Mouse (Mus musculus): Measurements from ENCODE around the gene Rnf224. TPM values are rescaled to one million over a fixed set of nuclear protein-coding genes. Genes with fewer than 3 reads are reported as not detected.

Gene Rnf224
- total and polyA plus RNA-seq, 3 experiments: 0.10 TPM; not detected in 2

Other genes starting within 250 kb of the Rnf224 start
Only the 30 nearest of the 31 such genes appear.
- gene Nsmf, start 182.4 kb downstream of the Rnf224 start, total RNA-seq (2012; rRNA removed): 10.9 and 13.3 TPM in 2 replicates
- gene Nsmf, start 182.4 kb downstream of the Rnf224 start, polyA plus RNA-seq (2012; ENCODE audit: insufficient read depth in 1 of 2, insufficient read length in 2 of 2, low read depth in 1 of 2, low replicate concordance in 2 of 2, missing spikeins in 1 of 2): 10 to 100 TPM in 1 of 2 experiments, not detected in 1; 25.8 TPM
- not detected in 2 replicates for gene Entpd8, start 156.5 kb downstream of the Rnf224 start, total RNA-seq (2012; rRNA removed)
- not detected for gene Entpd8, start 156.5 kb downstream of the Rnf224 start, polyA plus RNA-seq (2012; ENCODE audit: insufficient read depth in 1 of 2, insufficient read length in 2 of 2, low read depth in 1 of 2, low replicate concordance in 2 of 2, missing spikeins in 1 of 2)
- gene Noxa1, start 141.6 kb downstream of the Rnf224 start, total RNA-seq (2012; rRNA removed): 0.08 TPM in 1 of 2 replicates, not detected in the other
- under 1 TPM in 1 of 2 experiments, not detected in 1; 0.10 TPM for gene Noxa1, start 141.6 kb downstream of the Rnf224 start, polyA plus RNA-seq (2012; ENCODE audit: insufficient read depth in 1 of 2, insufficient read length in 2 of 2, low read depth in 1 of 2, low replicate concordance in 2 of 2, missing spikeins in 1 of 2)
- gene Nrarp, start 56.0 kb downstream of the Rnf224 start, total RNA-seq (2012; rRNA removed): 6.3 and 6.5 TPM in 2 replicates
- 10 to 100 TPM in 1 of 2 experiments, not detected in 1; 12.3 TPM for gene Nrarp, start 56.0 kb downstream of the Rnf224 start, polyA plus RNA-seq (2012; ENCODE audit: insufficient read depth in 1 of 2, insufficient read length in 2 of 2, low read depth in 1 of 2, low replicate concordance in 2 of 2, missing spikeins in 1 of 2)
- 7.6 and 9.1 TPM in 2 replicates for gene Tor4a, start 39.9 kb downstream of the Rnf224 start, total RNA-seq (2012; rRNA removed)
- 10 to 100 TPM in 1 of 2 experiments, not detected in 1; 13.7 TPM for gene Tor4a, start 39.9 kb downstream of the Rnf224 start, polyA plus RNA-seq (2012; ENCODE audit: insufficient read depth in 1 of 2, insufficient read length in 2 of 2, low read depth in 1 of 2, low replicate concordance in 2 of 2, missing spikeins in 1 of 2)
- gene Nelfb, start 25.3 kb downstream of the Rnf224 start, total RNA-seq (2012; rRNA removed): 62.9 and 63.1 TPM in 2 replicates
- gene Nelfb, start 25.3 kb downstream of the Rnf224 start, polyA plus RNA-seq (2012; ENCODE audit: insufficient read depth in 1 of 2, insufficient read length in 2 of 2, low read depth in 1 of 2, low replicate concordance in 2 of 2, missing spikeins in 1 of 2): 10 to 100 TPM in 1 of 2 experiments, not detected in 1; 83.5 TPM
- not detected in 2 replicates for gene Stpg3, start 22.1 kb downstream of the Rnf224 start, total RNA-seq (2012; rRNA removed)
- under 1 TPM in 1 of 2 experiments, not detected in 1; 0.07 TPM for gene Stpg3, start 22.1 kb downstream of the Rnf224 start, polyA plus RNA-seq (2012; ENCODE audit: insufficient read depth in 1 of 2, insufficient read length in 2 of 2, low read depth in 1 of 2, low replicate concordance in 2 of 2, missing spikeins in 1 of 2)
- gene Fam166a, start 18.0 kb downstream of the Rnf224 start, total RNA-seq (2012; rRNA removed): 1.1 TPM in 1 of 2 replicates, not detected in the other
- gene Fam166a, start 18.0 kb downstream of the Rnf224 start, polyA plus RNA-seq (2012; ENCODE audit: insufficient read depth in 1 of 2, insufficient read length in 2 of 2, low read depth in 1 of 2, low replicate concordance in 2 of 2, missing spikeins in 1 of 2): 10 to 100 TPM in 1 of 2 experiments, not detected in 1; 15.6 TPM
- 979 and 1,089 TPM in 2 replicates for gene Tubb4b, start 12.1 kb downstream of the Rnf224 start, total RNA-seq (2012; rRNA removed)
- 1,000 to 10,000 TPM in 1 of 2 experiments, 100 to 1,000 TPM in 1; 183 to 1,037 TPM for gene Tubb4b, start 12.1 kb downstream of the Rnf224 start, polyA plus RNA-seq (2012; ENCODE audit: insufficient read depth in 1 of 2, insufficient read length in 2 of 2, low read depth in 1 of 2, low replicate concordance in 2 of 2, missing spikeins in 1 of 2)
- 0.04 TPM in 1 of 2 replicates, not detected in the other for gene Slc34a3, start 2.4 kb downstream of the Rnf224 start, total RNA-seq (2012; rRNA removed)
- gene Slc34a3, start 2.4 kb downstream of the Rnf224 start, polyA plus RNA-seq (2012; ENCODE audit: insufficient read depth in 1 of 2, insufficient read length in 2 of 2, low read depth in 1 of 2, low replicate concordance in 2 of 2, missing spikeins in 1 of 2): under 1 TPM in 1 of 2 experiments, not detected in 1; 0.03 TPM
- gene Rnf208, start 5.5 kb upstream of the Rnf224 start, total RNA-seq (2012; rRNA removed): 6.0 and 7.4 TPM in 2 replicates
- gene Rnf208, start 5.5 kb upstream of the Rnf224 start, polyA plus RNA-seq (2012; ENCODE audit: insufficient read depth in 1 of 2, insufficient read length in 2 of 2, low read depth in 1 of 2, low replicate concordance in 2 of 2, missing spikeins in 1 of 2): 10 to 100 TPM in 1 of 2 experiments, not detected in 1; 21.8 TPM
- gene Cysrt1, start 5.7 kb upstream of the Rnf224 start, total RNA-seq (2012; rRNA removed): 0.15 and 0.26 TPM in 2 replicates
- under 1 TPM in 1 of 2 experiments, not detected in 1; 0.19 TPM for gene Cysrt1, start 5.7 kb upstream of the Rnf224 start, polyA plus RNA-seq (2012; ENCODE audit: insufficient read depth in 1 of 2, insufficient read length in 2 of 2, low read depth in 1 of 2, low replicate concordance in 2 of 2, missing spikeins in 1 of 2)
- 8.2 and 11.5 TPM in 2 replicates for gene AL732309.1, start 10.1 kb upstream of the Rnf224 start, total RNA-seq (2012; rRNA removed)
- gene AL732309.1, start 10.1 kb upstream of the Rnf224 start, polyA plus RNA-seq (2012; ENCODE audit: insufficient read depth in 1 of 2, insufficient read length in 2 of 2, low read depth in 1 of 2, low replicate concordance in 2 of 2, missing spikeins in 1 of 2): 1 to 10 TPM in 1 of 2 experiments, not detected in 1; 4.8 TPM
- gene Tmem203, start 18.7 kb upstream of the Rnf224 start, total RNA-seq (2012; rRNA removed): 8.1 and 8.4 TPM in 2 replicates
- 10 to 100 TPM in 1 of 2 experiments, not detected in 1; 17.0 TPM for gene Tmem203, start 18.7 kb upstream of the Rnf224 start, polyA plus RNA-seq (2012; ENCODE audit: insufficient read depth in 1 of 2, insufficient read length in 2 of 2, low read depth in 1 of 2, low replicate concordance in 2 of 2, missing spikeins in 1 of 2)
- gene Tprn, start 25.8 kb upstream of the Rnf224 start, total RNA-seq (2012; rRNA removed): 26.1 and 32.9 TPM in 2 replicates
- 10 to 100 TPM in 1 of 2 experiments, not detected in 1; 50.8 TPM for gene Tprn, start 25.8 kb upstream of the Rnf224 start, polyA plus RNA-seq (2012; ENCODE audit: insufficient read depth in 1 of 2, insufficient read length in 2 of 2, low read depth in 1 of 2, low replicate concordance in 2 of 2, missing spikeins in 1 of 2)
- gene Ssna1, start 35.7 kb upstream of the Rnf224 start, total RNA-seq (2012; rRNA removed): 194 and 226 TPM in 2 replicates
- gene Ssna1, start 35.7 kb upstream of the Rnf224 start, polyA plus RNA-seq (2012; ENCODE audit: insufficient read depth in 1 of 2, insufficient read length in 2 of 2, low read depth in 1 of 2, low replicate concordance in 2 of 2, missing spikeins in 1 of 2): 100 to 1,000 TPM in 1 of 2 experiments, not detected in 1; 158 TPM
- 9.8 and 10.3 TPM in 2 replicates for gene Anapc2, start 35.7 kb upstream of the Rnf224 start, total RNA-seq (2012; rRNA removed)
- gene Anapc2, start 35.7 kb upstream of the Rnf224 start, polyA plus RNA-seq (2012; ENCODE audit: insufficient read depth in 1 of 2, insufficient read length in 2 of 2, low read depth in 1 of 2, low replicate concordance in 2 of 2, missing spikeins in 1 of 2): 10 to 100 TPM in 1 of 2 experiments, not detected in 1; 67.0 TPM
- not detected in 2 replicates for gene Tmem210, start 51.4 kb upstream of the Rnf224 start, total RNA-seq (2012; rRNA removed)
- gene Tmem210, start 51.4 kb upstream of the Rnf224 start, polyA plus RNA-seq (2012; ENCODE audit: insufficient read depth in 1 of 2, insufficient read length in 2 of 2, low read depth in 1 of 2, low replicate concordance in 2 of 2, missing spikeins in 1 of 2): not detected
- gene Lrrc26, start 53.1 kb upstream of the Rnf224 start, total RNA-seq (2012; rRNA removed): not detected in 2 replicates
- not detected for gene Lrrc26, start 53.1 kb upstream of the Rnf224 start, polyA plus RNA-seq (2012; ENCODE audit: insufficient read depth in 1 of 2, insufficient read length in 2 of 2, low read depth in 1 of 2, low replicate concordance in 2 of 2, missing spikeins in 1 of 2)
- gene Grin1, start 82.4 kb upstream of the Rnf224 start, total RNA-seq (2012; rRNA removed): not detected in 2 replicates
- under 1 TPM in 1 of 2 experiments, not detected in 1; 0.07 TPM for gene Grin1, start 82.4 kb upstream of the Rnf224 start, polyA plus RNA-seq (2012; ENCODE audit: insufficient read depth in 1 of 2, insufficient read length in 2 of 2, low read depth in 1 of 2, low replicate concordance in 2 of 2, missing spikeins in 1 of 2)
- 37.7 and 49.6 TPM in 2 replicates for gene Man1b1, start 95.6 kb upstream of the Rnf224 start, total RNA-seq (2012; rRNA removed)
- gene Man1b1, start 95.6 kb upstream of the Rnf224 start, polyA plus RNA-seq (2012; ENCODE audit: insufficient read depth in 1 of 2, insufficient read length in 2 of 2, low read depth in 1 of 2, low replicate concordance in 2 of 2, missing spikeins in 1 of 2): 10 to 100 TPM in 1 of 2 experiments, not detected in 1; 50.1 TPM
- 24.0 and 25.9 TPM in 2 replicates for gene Dpp7, start 119.6 kb upstream of the Rnf224 start, total RNA-seq (2012; rRNA removed)
- 10 to 100 TPM in 1 of 2 experiments, not detected in 1; 24.6 TPM for gene Dpp7, start 119.6 kb upstream of the Rnf224 start, polyA plus RNA-seq (2012; ENCODE audit: insufficient read depth in 1 of 2, insufficient read length in 2 of 2, low read depth in 1 of 2, low replicate concordance in 2 of 2, missing spikeins in 1 of 2)
- 3.6 and 4.7 TPM in 2 replicates for gene Uap1l1, start 128.9 kb upstream of the Rnf224 start, total RNA-seq (2012; rRNA removed)
- 10 to 100 TPM in 1 of 2 experiments, not detected in 1; 12.6 TPM for gene Uap1l1, start 128.9 kb upstream of the Rnf224 start, polyA plus RNA-seq (2012; ENCODE audit: insufficient read depth in 1 of 2, insufficient read length in 2 of 2, low read depth in 1 of 2, low replicate concordance in 2 of 2, missing spikeins in 1 of 2)
- gene Sapcd2, start 135.5 kb upstream of the Rnf224 start, total RNA-seq (2012; rRNA removed): 39.7 and 51.9 TPM in 2 replicates
- 10 to 100 TPM in 1 of 2 experiments, not detected in 1; 58.2 TPM for gene Sapcd2, start 135.5 kb upstream of the Rnf224 start, polyA plus RNA-seq (2012; ENCODE audit: insufficient read depth in 1 of 2, insufficient read length in 2 of 2, low read depth in 1 of 2, low replicate concordance in 2 of 2, missing spikeins in 1 of 2)
- not detected in 2 replicates for gene Entpd2, start 159.1 kb upstream of the Rnf224 start, total RNA-seq (2012; rRNA removed)
- not detected for gene Entpd2, start 159.1 kb upstream of the Rnf224 start, polyA plus RNA-seq (2012; ENCODE audit: insufficient read depth in 1 of 2, insufficient read length in 2 of 2, low read depth in 1 of 2, low replicate concordance in 2 of 2, missing spikeins in 1 of 2)
- not detected in 2 replicates for gene Npdc1, start 162.6 kb upstream of the Rnf224 start, total RNA-seq (2012; rRNA removed)
- not detected for gene Npdc1, start 162.6 kb upstream of the Rnf224 start, polyA plus RNA-seq (2012; ENCODE audit: insufficient read depth in 1 of 2, insufficient read length in 2 of 2, low read depth in 1 of 2, low replicate concordance in 2 of 2, missing spikeins in 1 of 2)
- 0.08 and 0.10 TPM in 2 replicates for gene Fut7, start 186.5 kb upstream of the Rnf224 start, total RNA-seq (2012; rRNA removed)
- gene Fut7, start 186.5 kb upstream of the Rnf224 start, polyA plus RNA-seq (2012; ENCODE audit: insufficient read depth in 1 of 2, insufficient read length in 2 of 2, low read depth in 1 of 2, low replicate concordance in 2 of 2, missing spikeins in 1 of 2): under 1 TPM in 1 of 2 experiments, not detected in 1; 0.21 TPM
- 8.7 and 10.4 TPM in 2 replicates for gene Abca2, start 191.9 kb upstream of the Rnf224 start, total RNA-seq (2012; rRNA removed)
- 10 to 100 TPM in 1 of 2 experiments, not detected in 1; 42.2 TPM for gene Abca2, start 191.9 kb upstream of the Rnf224 start, polyA plus RNA-seq (2012; ENCODE audit: insufficient read depth in 1 of 2, insufficient read length in 2 of 2, low read depth in 1 of 2, low replicate concordance in 2 of 2, missing spikeins in 1 of 2)
- 0.23 and 0.27 TPM in 2 replicates for gene Clic3, start 220.1 kb upstream of the Rnf224 start, total RNA-seq (2012; rRNA removed)
- under 1 TPM in 1 of 2 experiments, not detected in 1; 0.15 TPM for gene Clic3, start 220.1 kb upstream of the Rnf224 start, polyA plus RNA-seq (2012; ENCODE audit: insufficient read depth in 1 of 2, insufficient read length in 2 of 2, low read depth in 1 of 2, low replicate concordance in 2 of 2, missing spikeins in 1 of 2)
- 13.2 and 18.5 TPM in 2 replicates for gene Paxx, start 224.3 kb upstream of the Rnf224 start, total RNA-seq (2012; rRNA removed)
- gene Paxx, start 224.3 kb upstream of the Rnf224 start, polyA plus RNA-seq (2012; ENCODE audit: insufficient read depth in 1 of 2, insufficient read length in 2 of 2, low read depth in 1 of 2, low replicate concordance in 2 of 2, missing spikeins in 1 of 2): 10 to 100 TPM in 1 of 2 experiments, not detected in 1; 22.1 TPM